Mouse (Mus musculus) left cerebral cortex, adult 8-10 months (tissue): ENCODE results near the gene Zbp1. TPM values are rescaled to one million over a fixed set of nuclear protein-coding genes. Genes with fewer than 3 reads are reported as not detected.
A peak's percentile ranks its signal among the peaks of the same experiment; 100 is the strongest.

Source experiments
- DNase-seq, 2 experiments: peaks; one replicate each; pipeline ENCODE4 v3.0.0; 2022; ENCODE audit warnings: low spot score in 2 of 2
- total RNA-seq, 4 experiments: library from RNA; stranded (reverse); gene quantifications; 2 replicates each; pipeline ENCODE4 v1.2.4; 2022

Zbp1 gene
- total RNA-seq, 4 experiments from 2014 or later, result 1.4 to 1.7 TPM; not detected in 2

DNA sequence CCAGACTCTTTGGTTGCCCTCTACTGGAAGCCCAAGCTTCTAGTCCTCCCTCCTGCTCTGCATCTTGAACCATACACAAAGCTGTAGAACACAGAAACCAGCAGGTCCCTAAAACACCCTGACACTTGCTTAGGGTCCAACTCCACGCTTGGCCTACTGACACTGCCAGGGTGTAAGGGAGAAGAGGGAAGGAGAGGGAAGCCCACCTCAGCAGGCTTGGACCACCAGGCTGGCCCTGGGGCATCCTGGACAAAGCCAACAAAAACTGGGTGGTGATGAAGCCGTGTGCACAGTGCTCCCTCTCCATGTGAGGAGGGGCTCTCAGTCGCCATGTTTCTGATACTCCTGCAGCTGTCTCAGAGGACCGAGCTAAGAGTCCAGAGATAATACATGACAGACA is 38.7 kb downstream of the Zbp1 start:
- DNase-seq, result no peak

DNA sequence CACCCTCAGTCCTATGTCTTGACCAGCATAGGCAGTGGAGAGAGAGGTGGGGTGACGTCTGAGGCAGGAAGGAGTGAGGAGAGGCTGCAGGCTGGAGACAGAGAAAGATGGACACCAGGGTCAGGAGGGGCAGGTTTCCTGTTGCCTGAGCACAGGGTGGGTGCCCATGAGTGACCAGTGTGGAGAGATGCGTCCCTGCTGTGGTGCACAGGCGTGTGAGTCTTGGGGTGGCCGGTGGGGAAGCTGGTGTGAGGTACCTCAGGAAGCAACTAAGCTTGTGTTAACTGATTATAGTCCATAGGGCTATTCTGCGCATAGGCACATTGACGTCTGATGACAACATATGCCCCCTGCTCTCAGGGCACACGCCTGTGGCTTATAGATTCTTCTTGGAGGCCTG is 39.7 kb downstream of the Zbp1 start:
- DNase-seq, result no peak

DNA sequence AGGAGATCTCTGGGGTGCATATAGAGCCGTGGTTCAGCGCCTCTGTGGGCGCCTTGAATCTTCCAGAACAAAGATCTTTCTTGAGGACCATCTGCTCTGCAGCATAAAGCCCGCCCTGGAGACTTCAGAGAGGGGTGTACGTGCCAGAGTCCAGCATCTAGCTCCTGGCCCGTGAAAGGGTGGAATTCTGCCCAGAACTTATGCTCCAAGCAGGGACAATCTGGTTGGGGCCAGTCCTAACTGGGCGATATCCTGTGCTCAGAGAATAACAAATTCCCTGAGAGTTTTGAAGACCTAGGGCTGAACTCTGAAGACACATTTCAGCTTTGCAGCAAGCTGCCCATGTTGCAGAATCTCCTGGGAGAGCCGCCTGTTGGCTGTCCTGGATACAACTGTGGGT is 40.8 kb downstream of the Zbp1 start:
- no peak for DNase-seq

DNA sequence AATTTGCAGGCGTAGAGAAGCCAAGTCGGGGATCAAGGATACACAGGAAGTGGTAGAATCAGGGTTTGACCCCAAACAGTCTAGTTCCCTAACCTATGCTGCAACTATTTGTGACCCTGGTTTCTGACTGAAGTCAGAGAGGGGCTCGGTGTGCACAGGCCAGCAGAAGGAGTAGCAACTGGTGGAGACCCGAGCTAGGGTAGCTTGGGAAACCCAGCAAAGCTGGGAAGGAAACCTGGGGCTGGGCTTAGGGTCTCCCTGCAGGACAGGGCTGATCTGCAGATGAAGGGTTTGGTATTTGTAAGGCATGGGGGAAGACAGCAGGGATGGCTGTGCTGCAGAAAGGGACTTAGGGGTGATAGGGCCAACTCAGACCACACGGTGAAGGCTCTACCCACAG is 41.2 kb downstream of the Zbp1 start:
- no peak for DNase-seq

DNA sequence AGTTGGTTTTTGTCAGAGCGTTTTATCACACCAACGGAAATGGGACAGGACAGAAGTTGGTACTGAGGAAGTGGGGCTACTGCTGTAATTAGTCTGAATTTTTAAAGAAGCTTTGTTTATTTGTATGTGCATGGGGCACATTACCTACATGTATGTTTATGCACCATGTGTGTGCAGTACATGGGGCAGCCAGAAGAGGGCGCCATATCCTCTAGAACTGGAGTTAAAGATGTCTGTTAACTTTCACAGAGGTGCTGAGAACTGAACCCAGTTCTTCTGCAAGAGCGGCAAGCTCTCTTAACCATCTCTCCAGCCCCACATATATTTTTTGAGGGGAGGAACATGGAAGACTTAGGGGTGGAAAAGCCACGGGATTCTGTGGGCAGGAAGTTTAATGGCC is 43.0 kb downstream of the Zbp1 start:
- peak in 1 of 2 experiments; percentile 2 for DNase-seq

DNA sequence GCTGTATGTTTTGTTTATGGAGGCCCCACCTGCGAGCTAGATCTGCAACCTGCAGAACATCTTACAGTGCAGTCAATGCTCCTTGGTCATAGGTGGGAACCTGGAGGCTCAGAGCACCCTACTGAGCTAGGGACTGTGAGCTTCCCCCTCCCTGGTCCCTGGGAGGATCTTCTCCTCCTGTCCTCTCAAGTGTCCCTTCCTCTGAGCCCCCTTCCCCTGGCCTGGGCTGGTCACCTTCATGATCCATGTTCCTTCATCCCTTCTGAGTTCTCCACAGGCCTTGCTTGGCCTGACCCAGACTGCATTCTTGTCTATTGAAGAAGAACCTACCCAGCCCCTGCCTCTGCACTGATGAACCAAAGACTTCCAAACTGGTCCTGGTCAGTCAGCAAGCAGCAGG is 44.2 kb downstream of the Zbp1 start:
- peak in 1 of 2 experiments; percentile 1 for DNase-seq

DNA sequence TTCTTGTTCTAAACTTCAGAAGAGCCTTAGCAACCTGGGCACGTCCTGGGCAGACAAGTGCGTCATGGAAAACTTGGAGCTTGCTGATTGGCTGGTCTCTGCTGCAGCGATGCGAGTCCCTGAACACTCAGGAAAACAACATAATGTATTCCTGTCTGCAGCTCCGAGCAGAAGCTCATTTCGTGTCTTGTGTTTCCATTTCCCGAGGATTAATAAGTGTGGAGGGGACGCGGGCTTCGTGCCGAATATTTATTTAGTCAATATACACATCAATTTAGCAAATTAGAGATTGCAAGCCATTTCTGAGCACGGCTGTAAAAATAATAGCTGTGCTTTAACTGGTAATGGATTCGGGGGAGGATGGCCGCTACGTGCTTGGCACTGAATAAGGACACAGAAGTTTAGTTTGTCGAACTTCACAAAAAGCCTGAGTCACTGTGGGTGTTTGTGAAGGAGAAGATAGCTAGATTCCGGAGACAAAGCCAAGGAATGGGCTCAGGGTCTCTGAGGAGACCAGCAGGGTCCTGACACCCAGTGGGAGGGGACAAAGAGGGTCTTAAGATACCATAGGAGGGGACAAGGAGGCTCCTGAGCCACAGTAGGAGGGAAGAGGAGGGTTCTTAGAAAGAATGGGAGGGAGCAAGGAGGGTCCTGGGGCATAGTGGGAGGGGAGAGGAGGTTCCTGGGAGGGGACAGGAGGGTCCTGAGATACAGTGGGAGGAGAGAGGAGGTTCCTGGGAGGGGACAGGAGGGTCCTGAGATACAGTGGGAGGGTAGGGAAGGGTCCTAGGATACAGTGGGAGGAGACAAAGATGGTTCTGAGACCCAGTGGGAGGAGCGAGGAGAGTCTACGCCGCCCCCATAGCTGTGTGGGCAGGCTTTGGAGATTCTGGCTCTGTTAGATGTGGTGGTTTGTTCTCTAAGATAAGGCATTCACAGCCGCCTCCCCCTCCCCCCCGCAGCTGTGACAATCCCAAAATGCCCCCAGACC is 44.9 kb downstream of the Zbp1 start:
- peak; percentile 56 to 80 for DNase-seq

DNA sequence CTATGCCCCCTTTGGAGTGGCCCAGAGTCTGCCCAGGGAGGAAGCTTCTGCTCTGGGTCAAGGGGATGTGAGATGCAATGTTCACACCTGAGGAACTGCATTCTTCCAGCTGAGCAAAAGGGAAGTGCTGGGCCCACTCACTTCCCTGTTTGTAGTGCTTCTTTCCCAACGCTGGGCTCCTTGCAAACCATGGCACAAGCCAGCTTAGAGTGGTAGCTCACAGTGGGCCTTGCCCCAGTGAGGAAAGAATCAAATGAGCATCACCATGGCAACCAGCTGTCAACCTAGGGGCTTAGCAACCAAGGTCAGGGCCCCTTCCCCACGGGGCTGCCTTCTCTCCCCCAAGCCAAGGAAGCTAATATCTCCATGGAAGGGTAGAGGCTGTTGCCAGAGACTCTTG is 45.7 kb downstream of the Zbp1 start:
- DNase-seq, result peak in 1 of 2 experiments; percentile 21

DNA sequence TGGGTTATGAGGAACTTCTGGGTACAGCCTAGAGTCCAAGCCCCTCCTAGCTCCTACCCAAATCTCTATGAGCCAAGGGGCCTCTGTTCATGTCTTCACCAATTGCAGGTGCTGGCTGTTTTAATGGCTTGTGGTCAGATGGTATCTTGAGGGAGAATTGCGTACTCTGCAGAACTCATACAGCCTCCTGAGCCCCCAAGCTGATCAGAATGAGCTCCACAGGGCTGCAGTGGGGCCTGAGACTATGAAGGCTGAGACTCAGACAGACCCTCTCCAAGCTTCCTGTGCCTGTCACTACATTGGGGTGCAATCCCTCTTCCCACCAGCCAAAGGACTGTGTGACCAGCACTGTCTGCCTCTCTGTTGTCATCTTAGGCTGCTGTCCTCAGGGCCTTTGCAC is 46.3 kb downstream of the Zbp1 start:
- no peak for DNase-seq

DNA sequence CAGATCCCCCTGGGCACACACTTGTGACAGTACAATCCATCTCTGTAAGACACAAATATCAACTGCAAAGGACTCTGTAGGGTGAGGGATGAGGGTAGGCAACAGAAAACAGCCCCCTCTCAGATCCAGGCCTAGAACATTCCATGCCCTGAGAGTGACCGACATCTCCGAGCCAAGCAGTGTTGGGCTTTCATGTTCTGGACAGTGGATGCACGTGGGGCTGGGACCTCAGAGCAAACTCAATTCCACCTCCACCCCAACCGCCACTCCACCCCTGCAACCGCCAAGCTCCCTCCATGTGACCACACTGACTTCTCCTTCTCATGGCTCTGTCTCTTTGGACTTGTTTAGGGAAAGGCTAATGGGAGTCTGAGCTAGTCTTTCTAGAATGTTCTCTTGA is 46.8 kb downstream of the Zbp1 start:
- no peak for DNase-seq

DNA sequence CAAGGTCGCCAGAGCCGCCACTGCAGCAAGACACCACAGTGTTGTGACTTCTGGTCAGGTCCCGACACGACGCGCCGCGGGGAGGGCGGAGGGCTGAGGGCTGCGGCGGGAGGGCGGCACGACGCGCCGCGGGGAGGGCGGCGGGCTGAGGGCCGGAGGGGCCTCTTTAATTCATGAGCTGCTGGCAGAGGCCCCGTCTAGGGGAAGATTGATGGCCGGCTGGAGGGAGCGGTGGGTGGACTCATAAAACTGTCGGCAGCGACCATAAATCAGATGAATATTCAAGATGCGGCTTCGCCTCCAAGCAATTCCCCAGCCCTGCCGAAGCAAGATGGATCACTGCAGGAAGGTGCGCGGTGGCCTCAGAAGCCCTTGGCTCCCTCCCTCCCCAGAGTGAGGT is 47.3 kb downstream of the Zbp1 start:
- peak in 1 of 2 experiments; percentile 26 for DNase-seq

DNA sequence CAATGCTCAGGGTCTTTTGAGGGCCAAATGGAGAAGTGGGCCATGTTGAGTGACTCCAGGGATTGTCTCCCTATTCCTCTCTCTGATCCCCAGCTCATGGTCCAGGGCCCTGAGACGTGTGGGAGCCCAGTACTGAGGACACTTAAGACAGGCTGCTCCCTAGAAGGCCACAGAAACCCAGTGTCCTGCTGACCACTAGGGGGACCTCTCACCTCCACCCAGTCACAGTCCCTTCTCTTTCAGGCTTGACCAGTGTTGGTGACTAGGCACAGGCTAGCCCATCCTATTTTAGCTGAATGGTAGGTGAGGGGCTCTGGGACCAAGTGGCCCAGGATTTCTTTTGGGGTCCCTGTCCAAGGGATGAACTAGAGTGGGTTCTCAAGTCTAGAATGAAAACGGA is 48.0 kb downstream of the Zbp1 start:
- DNase-seq, result no peak

DNA sequence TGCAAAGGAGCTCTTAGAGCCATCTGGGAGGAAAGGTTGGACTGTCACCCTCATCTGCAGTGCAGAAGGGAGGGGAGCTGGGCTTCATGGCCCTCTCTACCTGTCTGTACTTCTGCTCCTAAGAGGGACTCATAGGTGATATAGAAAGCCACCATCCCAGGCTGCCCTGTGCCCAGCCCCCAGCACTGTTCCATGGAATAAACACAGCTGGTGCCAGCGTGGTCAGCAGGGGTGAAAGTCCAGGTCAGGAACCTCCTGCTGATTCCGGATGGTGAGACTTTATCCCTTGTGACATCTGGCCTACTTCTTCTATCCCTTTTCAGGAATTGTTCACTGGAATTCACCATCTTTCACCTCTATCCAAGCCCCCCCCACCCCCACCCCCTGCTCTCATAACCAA is 48.6 kb downstream of the Zbp1 start:
- DNase-seq, result no peak

DNA sequence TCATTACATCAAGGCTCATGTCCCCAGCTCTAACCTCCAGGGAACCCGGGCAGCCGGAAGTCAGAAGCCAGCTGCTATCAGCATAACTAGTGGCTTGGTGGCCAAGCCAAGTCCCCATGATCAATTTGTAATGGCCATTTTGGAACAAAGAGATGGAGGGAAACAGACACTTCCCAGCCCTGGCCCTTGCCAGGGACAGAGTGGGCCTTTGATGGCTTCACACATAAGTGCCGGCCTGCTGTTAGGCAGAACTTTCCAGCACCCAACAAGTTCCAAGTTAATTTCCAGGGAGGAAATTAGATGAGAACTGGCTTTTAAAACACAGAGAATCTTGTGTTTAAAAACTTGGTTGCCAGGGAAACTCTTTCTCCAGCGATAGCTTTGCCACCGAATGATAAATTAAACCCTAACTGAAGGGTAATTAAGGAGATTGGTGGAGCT is 50.3 kb downstream of the Zbp1 start:
- DNase-seq, result no peak

DNA sequence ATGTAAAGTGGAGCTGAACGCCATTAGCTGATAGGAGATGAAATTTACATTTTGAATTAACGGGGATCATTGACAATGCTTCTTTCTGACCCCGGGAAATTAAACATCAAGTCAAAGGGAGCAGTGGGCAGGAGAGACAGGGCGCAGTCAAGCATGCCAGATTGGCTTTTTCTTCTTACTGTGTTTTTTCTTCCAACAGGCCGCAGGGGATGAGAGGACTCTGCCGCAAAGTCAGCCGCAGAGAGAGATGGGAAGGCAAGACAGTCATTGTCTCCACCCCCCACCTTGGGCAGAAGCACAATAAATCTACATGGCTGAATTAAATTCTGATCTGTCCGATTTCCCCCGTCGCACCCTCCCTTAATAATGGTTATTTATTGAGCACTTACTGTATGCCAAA is 53.4 kb downstream of the Zbp1 start:
- DNase-seq, result no peak

DNA sequence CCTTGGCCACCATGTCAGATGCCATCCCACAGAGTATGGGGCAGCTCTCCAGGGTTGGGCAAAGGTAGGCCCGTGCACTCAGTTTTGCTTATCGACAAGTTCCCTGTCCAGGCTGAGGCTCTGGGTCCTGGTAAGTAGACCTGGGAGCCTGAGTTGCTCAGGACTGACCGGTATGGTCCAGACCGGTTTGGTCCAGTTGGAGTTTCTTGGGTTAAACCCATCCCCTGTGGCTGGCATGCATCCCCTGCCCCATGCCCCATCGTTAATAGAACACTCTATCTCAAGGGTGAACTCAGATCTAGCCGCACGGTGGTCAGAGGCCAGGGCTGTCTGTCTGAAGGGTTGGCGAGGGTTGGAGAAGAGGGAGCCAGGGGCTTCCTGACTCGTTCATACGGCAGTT is 53.8 kb downstream of the Zbp1 start:
- no peak for DNase-seq

DNA sequence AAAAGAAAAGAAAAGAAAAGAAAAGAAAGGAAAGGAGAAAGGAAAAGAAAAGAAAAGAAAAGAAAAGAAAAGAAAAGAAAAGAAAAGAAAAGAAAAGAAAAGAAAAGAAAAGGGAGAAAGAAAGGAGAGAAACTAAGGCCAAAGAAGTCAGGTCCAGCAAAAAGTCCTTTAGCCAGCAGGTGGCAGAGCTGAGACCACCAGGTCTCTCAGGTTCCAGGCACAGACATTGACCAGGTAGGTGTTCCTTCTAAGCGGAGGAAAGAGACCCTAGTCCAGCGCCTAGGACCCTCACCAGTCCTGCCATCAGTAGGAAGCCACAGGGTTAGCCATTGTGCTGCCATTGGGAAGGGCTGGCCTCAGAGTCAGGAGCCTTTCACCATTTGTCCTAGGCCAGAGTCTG is 54.4 kb downstream of the Zbp1 start:
- DNase-seq, result no peak

DNA sequence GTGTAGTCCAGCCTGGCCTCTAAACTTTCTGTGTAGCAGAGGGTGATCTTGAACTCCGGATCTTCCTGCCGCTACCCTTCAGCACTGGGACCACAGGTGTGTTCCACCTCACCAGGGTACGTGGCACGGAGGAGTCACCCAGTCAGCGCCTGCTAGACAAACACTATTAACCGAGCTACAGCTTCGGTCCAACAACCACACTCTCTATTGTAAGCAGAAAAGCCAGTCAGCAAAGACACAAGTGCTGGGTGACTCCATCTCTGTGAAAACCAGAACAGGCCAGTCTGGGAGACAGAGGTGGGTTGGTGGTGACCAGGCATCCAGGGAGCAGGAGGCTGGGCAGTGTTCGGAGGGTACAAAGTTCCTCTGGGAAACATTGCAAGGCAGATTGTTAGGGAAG is 55.3 kb downstream of the Zbp1 start:
- no peak for DNase-seq

DNA sequence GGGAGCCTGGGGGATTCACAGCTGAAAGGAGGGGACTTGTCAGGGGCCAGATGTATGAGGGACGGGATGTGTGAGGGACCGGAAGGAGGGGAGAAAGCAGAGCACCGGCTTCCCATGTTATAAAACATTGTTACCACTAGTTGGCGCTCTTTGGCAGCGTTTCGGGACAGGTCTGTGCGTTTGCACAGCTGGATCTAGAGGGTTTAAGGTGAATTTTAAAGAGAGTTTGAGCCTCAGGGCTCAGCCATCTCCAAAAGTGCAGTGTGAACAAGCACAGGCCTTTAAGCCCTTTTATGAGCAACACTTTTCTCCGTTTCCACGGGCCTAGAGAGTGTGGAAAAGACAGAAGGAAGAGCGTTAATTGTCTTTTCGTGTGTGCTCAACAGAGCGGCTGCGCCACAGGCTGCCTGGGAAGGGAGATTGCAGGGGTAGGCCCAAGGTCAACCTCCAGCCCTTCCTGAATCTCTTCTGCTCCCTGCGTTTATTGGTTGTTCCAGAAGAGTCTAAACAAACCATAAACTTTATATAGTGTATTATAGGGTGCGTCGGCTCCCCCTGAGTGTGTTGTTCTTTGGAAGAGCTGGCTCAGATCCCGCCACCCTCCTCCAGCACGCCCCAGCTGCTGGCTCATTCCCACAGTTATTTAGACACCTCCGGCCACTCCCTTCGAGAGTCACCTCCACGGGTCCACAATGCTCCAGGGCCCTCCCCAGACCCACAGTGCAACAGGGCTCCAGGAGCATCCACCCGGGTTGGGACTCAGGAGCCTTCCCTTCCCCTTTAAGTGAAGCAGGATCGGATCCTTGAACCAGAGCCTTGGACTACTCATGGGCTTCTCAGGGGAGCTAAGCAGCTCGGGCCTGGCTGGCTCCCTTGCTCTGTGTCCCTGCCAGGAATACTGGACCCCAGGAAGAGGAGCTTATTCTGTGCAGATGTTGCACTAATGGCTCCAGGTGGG is 59.1 kb downstream of the Zbp1 start:
- no peak for DNase-seq

DNA sequence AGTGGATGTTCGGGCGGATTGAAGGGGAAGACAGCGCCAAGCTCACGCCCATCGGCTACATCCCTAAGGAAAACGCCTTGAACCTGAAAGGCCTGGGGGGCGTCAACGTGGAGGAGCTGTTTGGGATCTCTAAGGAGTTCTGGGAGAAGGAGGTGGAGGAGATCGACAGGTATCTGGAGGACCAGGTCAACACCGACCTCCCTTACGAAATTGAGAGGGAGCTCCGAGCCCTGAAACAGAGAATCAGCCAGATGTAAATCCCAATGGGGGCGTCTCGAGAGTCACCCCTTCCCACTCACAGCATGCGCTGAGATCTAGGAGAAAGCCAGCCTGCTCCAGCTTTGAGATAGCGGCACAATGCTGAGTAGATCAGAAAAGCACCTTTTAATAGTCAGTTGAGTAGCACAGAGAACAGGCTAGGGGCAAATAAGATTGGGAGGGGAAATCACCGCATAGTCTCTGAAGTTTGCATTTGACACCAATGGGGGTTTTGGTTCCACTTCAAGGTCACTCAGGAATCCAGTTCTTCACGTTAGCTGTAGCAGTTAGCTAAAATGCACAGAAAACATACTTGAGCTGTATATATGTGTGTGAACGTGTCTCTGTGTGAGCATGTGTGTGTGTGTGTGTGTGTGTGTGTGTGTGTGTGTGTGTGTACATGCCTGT is 60.2 kb downstream of the Zbp1 start:
- DNase-seq, result no peak

DNA sequence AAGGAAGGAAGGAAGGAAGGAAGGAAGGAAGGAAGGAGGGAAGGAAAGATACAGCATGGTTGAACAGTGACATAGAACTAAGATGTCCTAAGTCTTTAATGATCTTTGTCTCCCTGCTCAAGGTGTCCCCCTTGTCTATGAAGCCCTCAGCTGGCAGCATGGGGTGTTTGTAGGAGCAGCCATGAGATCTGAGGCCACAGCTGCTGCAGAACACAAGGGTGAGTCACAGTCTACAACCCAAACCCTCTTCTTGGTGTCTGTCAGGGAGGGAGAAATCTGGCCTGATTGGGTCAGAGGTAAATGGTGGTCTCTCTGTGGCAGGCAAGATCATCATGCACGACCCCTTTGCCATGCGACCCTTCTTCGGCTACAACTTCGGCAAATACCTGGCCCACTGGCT is 60.9 kb downstream of the Zbp1 start:
- DNase-seq, result no peak

DNA sequence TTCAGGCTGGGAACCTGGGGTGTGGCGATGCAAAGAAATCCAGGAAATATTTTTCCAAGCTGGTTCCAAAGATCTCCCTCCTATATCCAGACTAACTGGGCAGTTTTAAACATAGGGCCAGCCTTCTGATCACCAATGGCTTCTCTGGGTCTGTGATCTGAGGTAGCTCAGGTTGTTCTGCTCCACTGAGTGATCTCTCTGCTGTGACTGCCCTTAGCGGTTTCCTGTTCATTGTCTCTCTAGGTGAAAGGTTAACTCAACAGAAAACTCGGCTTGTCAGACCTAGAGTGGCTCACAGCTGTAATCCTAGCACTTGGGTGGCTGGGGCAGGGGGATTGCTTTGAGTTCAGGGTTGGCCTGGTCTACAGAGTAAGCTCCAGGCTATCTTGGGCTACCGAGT is 61.3 kb downstream of the Zbp1 start:
- DNase-seq, result no peak
